Mouse (Mus musculus) adrenal gland, postnatal 4 days (tissue): ENCODE results near the gene Rbm47. TPM values are rescaled to one million over a fixed set of nuclear protein-coding genes. Genes with fewer than 3 reads are reported as not detected.

Experiments
- DNase-seq, 2 experiments: peaks; one replicate each; pipeline ENCODE4 v3.0.0; 2021 to 2022; ENCODE audit warnings: low spot score in 2 of 2, mixed read lengths in 2 of 2
- total RNA-seq, 2 experiments: library from RNA; stranded (reverse); gene quantifications; 2 replicates each; pipeline ENCODE4 v1.2.3; 2021

The Rbm47 gene
- total RNA-seq, 2 experiments from 2014 or later, result 63.2 to 73.3 TPM

GRCm38 (mm10) chr5:66166193-66166629 lies 6.7 kb downstream of the Rbm47 start:
- no peak for DNase-seq

- no peak for DNase-seq
These were observed 7.2 kb downstream of the Rbm47 start for GRCm38 (mm10) chr5:66165748-66166147.

- no peak for DNase-seq
These were observed 16.4 kb downstream of the Rbm47 start for GRCm38 (mm10) chr5:66156431-66156962.

GRCm38 (mm10) chr5:66154616-66155015 lies 18.3 kb downstream of the Rbm47 start:
- no peak for DNase-seq

GRCm38 (mm10) chr5:66153486-66153885 lies 19.4 kb downstream of the Rbm47 start:
- DNase-seq, result no peak

GRCm38 (mm10) chr5:66151301-66152188 lies 21.4 kb downstream of the Rbm47 start:
- no peak for DNase-seq

GRCm38 (mm10) chr5:66150706-66151300 lies 22.1 kb downstream of the Rbm47 start:
- DNase-seq, result peak; percentile 41 to 54

- DNase-seq, result no peak
These were observed 22.7 kb downstream of the Rbm47 start for GRCm38 (mm10) chr5:66150106-66150705.

- no peak for DNase-seq
These were observed 23.3 kb downstream of the Rbm47 start for GRCm38 (mm10) chr5:66149571-66149970.

- no peak for DNase-seq
These were observed 23.8 kb downstream of the Rbm47 start for GRCm38 (mm10) chr5:66149111-66149510.

GRCm38 (mm10) chr5:66147313-66147712 lies 25.6 kb downstream of the Rbm47 start:
- no peak for DNase-seq

- no peak for DNase-seq
These were observed 27.3 kb downstream of the Rbm47 start for GRCm38 (mm10) chr5:66145583-66145982.

GRCm38 (mm10) chr5:66143093-66144032 lies 29.6 kb downstream of the Rbm47 start:
- no peak for DNase-seq

- DNase-seq, result no peak
These were observed 31.4 kb downstream of the Rbm47 start for GRCm38 (mm10) chr5:66141474-66141873.

- no peak for DNase-seq
These were observed 33.2 kb downstream of the Rbm47 start for GRCm38 (mm10) chr5:66139634-66140295.

- DNase-seq, result no peak
These were observed 33.7 kb downstream of the Rbm47 start for GRCm38 (mm10) chr5:66139171-66139570.

- no peak for DNase-seq
These were observed 34.3 kb downstream of the Rbm47 start for GRCm38 (mm10) chr5:66138597-66138996.

GRCm38 (mm10) chr5:66137250-66137649 lies 35.7 kb downstream of the Rbm47 start:
- DNase-seq, result no peak

- no peak for DNase-seq
These were observed 37.1 kb downstream of the Rbm47 start for GRCm38 (mm10) chr5:66135853-66136210.

- DNase-seq, result no peak
These were observed 37.6 kb downstream of the Rbm47 start for GRCm38 (mm10) chr5:66135161-66135852.
